Mouse (Mus musculus) kidney, postnatal 14 days (tissue): ENCODE results near the gene Mthfd1.
A peak's percentile ranks its signal among the peaks of the same experiment; 100 is the strongest.
"Not testable (repeated sequence)": the region's sequence is repeated elsewhere in the genome, so short reads cannot be mapped to it uniquely, and the experiment has no call there.

Source experiments
- DNase-seq: peaks from one replicate; pipeline ENCODE4 v3.0.0; 2022; ENCODE audit warnings: mixed read lengths

Gene Mthfd1

GRCm38 (mm10) chr12:76254725-76255498, at the start of gene Mthfd1:
Mthfd1 (plus strand) TSS chr12:76255298.
- peak; percentile 97 for DNase-seq

GRCm38 (mm10) chr12:76209429-76209974, 45.6 kb upstream of the Mthfd1 start:
- DNase-seq, result no peak

- no peak for DNase-seq
Measured at GRCm38 (mm10) chr12:76215121-76215520, 40.0 kb upstream of the Mthfd1 start.

GRCm38 (mm10) chr12:76216716-76217115, 38.4 kb upstream of the Mthfd1 start:
- no peak for DNase-seq

GRCm38 (mm10) chr12:76222104-76222503, 33.0 kb upstream of the Mthfd1 start:
- not testable (repeated sequence) for DNase-seq

GRCm38 (mm10) chr12:76230644-76231043, 24.5 kb upstream of the Mthfd1 start:
- DNase-seq, result no peak

- no peak for DNase-seq
Measured at GRCm38 (mm10) chr12:76235253-76235652, 19.8 kb upstream of the Mthfd1 start.

- no peak for DNase-seq
Measured at GRCm38 (mm10) chr12:76239145-76239838, 15.8 kb upstream of the Mthfd1 start.

- DNase-seq, result no peak
Measured at GRCm38 (mm10) chr12:76239839-76240571, 15.1 kb upstream of the Mthfd1 start.

- DNase-seq, result no peak
Measured at GRCm38 (mm10) chr12:76240670-76241069, 14.4 kb upstream of the Mthfd1 start.

- no peak for DNase-seq
Measured at GRCm38 (mm10) chr12:76241084-76241483, 14.0 kb upstream of the Mthfd1 start.

- DNase-seq, result no peak
Measured at GRCm38 (mm10) chr12:76241833-76242232, 13.3 kb upstream of the Mthfd1 start.

- DNase-seq, result no peak
Measured at GRCm38 (mm10) chr12:76244981-76245380, 10.1 kb upstream of the Mthfd1 start.

GRCm38 (mm10) chr12:76246646-76247045, 8.5 kb upstream of the Mthfd1 start, which contains the start of gene Tex21:
Tex21 (minus strand) TSS chr12:76246746.
- no peak for DNase-seq

GRCm38 (mm10) chr12:76253090-76253489, 2.0 kb upstream of the Mthfd1 start:
- DNase-seq, result no peak

GRCm38 (mm10) chr12:76253591-76253990, 1.5 kb upstream of the Mthfd1 start:
- DNase-seq, result no peak

- DNase-seq, result no peak
Measured at GRCm38 (mm10) chr12:76253991-76254390, 1.1 kb upstream of the Mthfd1 start.

- peak; percentile 45 for DNase-seq
Measured at GRCm38 (mm10) chr12:76255499-76255875, 389 bp downstream of the Mthfd1 start.

GRCm38 (mm10) chr12:76256114-76256843, 1.2 kb downstream of the Mthfd1 start:
- peak; percentile 56 for DNase-seq

GRCm38 (mm10) chr12:76260673-76261072, 5.6 kb downstream of the Mthfd1 start:
- DNase-seq, result no peak

GRCm38 (mm10) chr12:76261556-76261955, 6.5 kb downstream of the Mthfd1 start:
- DNase-seq, result no peak

GRCm38 (mm10) chr12:76262918-76263317, 7.8 kb downstream of the Mthfd1 start:
- no peak for DNase-seq
